Mouse (Mus musculus): Measurements from ENCODE around the gene Chil5.
"Not testable (repeated sequence)": the region's sequence is repeated elsewhere in the genome, so short reads cannot be mapped to it uniquely, and the experiment has no call there.

Gene Chil5

DNA sequence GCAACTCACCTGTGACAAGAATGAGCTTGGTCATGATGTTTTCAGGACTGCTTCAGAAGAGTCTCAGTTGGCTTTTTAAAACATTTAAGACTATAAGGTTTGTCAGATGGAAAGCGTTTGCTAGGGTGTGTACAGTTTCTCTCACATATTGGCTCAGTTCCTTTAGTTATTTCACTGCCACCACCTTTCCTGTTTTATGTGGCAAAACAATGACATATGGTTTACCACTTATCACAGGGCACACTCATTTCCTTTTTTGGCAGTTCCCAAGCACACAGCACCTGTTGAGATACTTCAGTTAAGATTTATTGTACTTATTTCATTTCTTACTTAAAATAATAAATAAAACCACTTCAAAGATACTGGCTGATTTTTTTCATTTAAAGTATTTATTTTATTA lies at the start of gene Chil5:
TSS of gene Chil5 (minus strand) at position 34 of the 400 bp plus-strand sequence.
- DNase-seq (ENCODE audit: low spot score), result no peak

DNA sequence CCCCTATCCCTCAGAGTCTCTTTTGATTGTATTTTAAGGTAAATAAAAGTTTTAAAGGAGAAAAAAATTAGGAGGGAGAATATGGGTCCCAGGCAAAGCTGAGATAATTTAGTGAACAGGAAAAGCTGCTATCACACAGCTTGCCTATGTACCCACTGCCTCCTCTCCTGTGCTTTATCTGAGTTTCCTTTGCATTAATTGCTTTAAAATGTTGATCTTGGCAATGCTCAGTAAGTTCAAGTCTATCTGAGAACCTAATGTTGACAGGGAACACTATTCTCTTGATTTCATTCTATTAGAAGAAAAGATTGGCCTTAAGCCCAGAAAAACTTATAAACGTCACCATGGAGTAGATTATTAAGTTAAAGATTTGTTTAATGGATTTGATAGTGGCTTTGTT lies 42.2 kb upstream of the Chil5 start:
- DNase-seq (ENCODE audit: low spot score), result no peak

DNA sequence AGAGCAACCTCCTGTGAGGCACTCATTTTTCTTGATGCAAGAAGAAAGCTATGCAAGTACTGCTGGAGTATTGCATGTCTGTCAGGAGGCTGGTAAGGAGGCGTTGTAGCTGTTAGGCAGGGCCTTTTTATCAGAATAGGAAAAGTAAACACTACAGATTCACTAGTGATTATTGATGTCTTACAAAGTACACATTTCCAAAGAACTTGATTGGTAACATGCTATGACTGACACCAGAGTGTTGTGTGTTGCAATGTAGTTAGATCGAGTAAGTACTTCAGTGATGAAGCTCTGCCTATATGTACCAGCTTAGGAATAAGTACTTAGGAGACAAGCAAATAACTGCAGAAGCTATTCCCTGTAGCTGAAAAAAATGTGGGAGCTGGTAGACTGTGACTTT lies 38.4 kb upstream of the Chil5 start:
- DNase-seq (ENCODE audit: low spot score), result no peak

DNA sequence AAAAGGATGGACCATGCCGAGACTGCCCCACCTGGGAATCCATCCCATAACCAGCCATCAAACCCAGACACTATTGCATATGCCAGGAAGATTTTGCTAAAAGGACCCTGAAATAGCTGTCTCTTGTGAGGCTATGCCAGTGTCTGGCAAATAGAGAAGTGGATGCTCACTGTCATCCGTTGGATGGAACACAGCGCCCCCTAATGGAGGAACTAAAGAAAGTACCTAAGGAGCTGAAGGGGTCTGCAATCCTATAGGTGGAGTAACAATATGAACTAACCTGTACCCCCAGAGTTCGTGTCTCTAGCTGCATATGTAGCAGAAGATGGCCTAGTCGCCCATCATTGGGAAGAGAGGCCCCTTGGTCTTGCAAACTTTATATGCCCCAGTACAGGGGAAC lies 35.1 kb upstream of the Chil5 start:
- not testable (repeated sequence) for DNase-seq (ENCODE audit: low spot score)

DNA sequence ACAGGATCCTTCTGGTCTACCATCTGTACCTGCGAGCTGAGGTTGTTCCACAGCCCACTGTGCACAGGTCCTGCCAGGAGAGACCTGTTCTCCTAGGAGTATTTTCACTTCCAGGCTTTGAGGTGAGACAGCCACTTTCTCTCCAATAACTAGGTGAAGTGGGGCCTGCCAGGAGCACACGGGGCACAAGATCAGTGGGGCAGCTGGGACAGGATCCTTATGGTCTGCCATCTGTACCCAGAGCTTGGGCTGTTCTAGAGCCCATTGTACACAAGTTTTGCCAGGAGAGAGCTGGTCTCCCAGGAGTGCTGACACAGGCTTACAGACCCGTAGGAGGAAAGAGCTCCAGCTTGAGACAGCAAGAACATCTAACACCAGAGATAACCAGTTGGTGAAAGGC lies 25.4 kb upstream of the Chil5 start:
- DNase-seq (ENCODE audit: low spot score), result no peak

DNA sequence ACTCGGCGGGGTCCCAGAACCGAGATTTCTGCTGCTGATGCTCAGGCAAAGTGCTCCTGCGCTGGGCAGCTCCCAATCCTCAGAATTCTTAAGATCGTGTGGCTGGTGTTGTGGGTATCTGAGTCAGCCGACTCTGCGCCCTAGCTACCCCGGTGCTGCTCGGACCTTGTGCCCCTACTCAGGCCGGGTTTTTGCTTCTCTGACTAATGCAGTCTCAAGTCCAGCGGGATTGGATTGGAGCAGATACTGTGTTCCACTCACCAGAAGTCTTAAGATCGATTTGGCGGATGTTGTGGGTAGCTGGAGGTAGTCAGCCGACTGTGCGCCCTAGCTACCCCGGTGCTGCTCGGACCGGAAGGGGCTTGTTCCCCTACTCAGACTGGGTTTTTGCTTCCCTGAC lies 19.3 kb upstream of the Chil5 start:
- DNase-seq (ENCODE audit: low spot score), result no peak

DNA sequence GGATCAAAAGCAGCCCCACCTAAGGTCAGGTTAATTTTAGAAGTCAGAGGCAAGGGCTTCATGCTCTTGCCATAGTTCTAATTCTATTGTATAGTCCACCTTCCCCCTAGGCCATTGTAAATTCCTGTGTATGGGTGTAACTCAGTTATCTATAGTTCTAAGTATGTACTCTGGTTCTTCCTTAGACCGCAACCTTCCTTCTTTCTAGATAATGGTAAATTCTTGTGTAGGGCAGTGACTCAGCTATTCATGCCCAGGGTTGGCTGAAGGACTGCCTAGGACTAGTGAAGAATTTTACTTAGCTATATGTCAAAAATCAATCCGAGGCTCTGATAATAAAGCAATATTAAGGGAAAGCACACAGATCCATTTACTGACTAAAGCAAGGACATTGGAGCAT lies 7.7 kb upstream of the Chil5 start:
- DNase-seq (ENCODE audit: low spot score), result no peak

DNA sequence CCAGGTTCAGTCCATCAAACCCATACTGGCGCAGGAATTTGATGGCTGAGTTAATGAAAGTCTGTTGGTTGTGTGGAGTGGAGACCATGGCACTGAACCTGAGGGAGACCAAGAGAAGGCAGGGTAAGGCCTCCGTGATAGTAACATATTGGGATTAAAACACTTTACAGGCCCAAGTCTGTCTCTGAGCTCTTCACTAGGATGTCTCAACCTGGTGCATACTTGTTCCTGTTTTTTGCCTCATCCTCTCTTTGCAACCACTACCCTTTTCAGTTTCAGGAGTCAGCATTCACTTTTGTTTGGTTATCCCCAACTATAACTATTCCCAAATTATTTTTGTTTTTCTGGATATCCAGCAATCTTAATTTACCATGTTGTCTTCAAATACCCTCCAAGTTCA lies 8.5 kb downstream of the Chil5 start:
- DNase-seq (ENCODE audit: low spot score), result no peak

DNA sequence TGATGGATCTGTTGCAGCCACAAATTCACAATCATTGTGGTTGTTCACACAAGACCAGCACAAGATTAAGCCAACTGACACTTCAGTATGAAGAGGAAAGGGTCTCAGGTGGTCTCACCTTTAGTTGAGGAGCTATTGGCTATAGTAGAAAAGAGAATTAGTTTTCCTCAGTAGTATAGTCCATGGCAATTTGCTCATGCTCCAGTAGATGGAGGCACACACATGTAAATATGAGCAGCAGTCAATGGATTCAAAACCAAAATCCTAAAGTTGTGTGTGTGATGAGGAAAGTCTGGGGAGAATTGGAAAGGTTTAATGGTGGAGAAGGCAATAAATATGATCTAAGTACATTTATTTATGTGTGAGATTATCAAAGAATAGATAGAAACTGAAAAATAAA lies 10.8 kb downstream of the Chil5 start:
- no peak for DNase-seq (ENCODE audit: low spot score)

DNA sequence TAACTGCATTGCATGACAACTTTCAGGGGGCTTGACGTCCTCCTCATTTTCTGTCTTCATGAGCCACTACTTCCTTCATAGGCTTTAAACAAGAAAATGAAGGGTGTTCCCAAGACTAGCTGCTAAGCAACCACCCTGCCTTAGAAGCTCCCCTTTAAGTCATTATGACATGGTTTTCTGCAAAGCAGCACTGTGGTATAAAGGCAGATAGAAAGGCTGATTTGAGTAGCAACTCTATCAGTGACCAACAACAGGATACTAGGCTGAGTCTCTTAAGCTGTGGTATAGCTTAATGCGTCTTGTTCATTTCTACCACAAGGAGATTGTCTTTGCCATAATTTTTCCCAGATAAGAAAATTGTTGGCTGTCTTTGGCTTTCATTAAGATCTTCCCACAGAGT lies 18.1 kb downstream of the Chil5 start, which contains the start of gene Pifo:
TSS of gene Pifo (minus strand) at position 101 of the 400 bp plus-strand sequence.
- no peak for DNase-seq (ENCODE audit: low spot score)

DNA sequence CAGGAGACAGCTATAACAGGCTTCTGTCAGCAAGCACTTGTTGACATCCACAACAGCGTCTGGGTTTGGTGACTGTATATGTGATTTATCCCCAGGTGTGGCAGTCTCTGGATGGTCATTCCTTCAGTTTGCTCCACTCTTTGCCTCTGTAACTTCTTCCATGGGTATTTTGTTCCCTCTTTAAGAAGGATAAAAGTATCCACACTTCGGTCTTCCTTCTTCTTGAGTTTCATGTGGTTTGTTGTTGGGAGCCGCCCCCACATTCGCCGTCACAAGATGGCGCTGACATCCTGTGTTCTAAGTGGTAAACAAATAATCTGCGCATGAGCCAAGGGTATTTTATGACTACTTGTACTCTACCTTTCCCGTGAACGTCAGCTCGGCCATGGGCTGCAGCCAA lies 29.3 kb downstream of the Chil5 start:
- DNase-seq (ENCODE audit: low spot score), result not testable (repeated sequence)

DNA sequence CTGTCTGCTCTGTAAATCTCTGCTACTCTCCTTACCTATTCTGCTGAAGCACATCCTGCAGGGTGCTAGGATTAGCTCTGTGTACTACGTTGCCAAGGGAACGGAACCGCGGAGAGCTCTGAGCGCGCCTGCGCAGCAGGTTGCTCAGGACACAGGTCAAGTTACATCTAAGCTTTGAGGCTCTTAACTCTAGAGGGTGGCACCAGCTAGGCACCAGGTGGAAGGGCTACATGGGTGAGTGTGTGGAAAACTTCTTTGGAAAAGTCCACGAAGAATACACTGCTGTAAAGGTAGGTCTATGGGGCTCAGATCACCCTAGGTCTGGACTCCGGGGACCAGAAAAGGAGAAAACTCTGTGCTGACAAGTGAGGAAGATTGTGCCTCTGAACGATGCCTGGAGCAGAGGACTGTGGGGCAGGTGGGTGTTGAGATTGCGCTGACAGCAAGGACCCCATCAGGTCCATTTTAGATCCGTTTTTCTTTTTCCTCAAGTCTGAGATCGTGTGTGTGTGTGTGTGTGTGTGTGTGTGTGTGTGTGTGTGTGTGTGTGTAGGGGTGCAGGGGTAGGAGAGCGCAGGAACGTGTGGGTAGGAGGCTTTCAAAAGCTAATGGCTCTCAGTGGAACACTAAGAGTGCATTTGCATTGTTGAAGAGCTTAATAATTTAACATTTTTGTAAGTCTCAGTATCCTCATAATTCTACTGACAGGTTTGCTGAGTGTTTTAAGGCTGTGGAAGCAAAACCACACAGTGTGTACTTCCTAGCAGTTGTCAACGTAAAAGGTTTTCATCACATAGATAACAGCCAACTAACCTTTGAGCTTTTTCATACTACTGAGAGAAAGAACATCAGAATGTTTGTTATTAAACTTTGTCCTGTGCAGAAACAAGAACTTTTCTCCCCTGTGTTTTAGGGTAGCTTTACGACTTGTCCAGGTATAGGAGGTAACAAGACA lies 30.9 kb downstream of the Chil5 start:
- peak; percentile 60 for DNase-seq (ENCODE audit: low spot score)

DNA sequence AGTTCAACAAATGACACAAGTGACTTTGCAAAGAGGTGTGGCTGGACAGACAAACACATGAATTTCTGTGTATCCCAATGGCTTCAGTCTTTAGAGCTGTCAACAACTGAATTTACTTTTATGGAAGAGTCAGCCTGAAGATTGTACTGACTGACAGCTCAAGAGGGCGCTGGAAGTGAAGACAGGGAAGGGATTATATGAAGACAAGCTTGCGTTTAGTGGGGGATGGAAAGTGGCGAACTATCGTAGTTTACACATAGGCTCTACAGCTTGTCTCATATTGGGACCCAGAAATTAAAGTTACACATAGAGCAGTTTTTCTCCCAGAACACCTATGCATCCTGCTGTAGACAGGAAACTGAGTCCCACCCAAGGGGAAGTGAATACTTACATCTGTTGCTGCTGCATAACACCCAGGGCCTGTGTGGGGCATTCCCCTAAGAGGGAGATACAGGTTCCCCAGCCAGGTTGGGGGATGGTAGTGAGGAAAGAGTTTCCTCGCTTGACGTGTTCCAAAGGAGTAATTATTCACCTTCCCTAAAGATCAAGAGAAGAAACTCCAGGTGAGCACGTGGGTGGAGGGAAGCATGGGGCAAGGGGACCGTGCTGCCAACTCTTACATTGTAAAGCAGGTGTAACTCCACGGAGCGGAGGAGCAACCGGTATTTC lies 31.8 kb downstream of the Chil5 start:
- DNase-seq (ENCODE audit: low spot score), result no peak

DNA sequence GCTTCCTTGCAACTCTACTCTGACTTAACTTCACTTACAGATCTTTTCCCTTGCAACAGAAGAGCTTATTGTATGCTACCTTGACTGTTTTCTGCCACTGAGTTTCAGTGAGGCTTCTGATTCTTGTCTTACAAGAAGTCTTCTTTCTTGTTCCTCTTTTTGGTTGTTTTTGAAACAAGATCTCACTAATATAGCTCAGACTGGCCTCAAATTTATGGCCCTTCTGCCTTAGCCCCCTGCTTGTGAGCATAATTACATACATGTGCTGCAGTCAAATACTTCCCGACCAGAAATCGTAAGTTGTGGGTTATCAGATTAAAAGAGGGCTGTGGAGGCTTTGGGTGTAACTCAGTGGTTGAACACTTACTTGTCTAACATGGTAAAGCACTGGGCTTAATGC lies 37.9 kb downstream of the Chil5 start:
- no peak for DNase-seq (ENCODE audit: low spot score)

DNA sequence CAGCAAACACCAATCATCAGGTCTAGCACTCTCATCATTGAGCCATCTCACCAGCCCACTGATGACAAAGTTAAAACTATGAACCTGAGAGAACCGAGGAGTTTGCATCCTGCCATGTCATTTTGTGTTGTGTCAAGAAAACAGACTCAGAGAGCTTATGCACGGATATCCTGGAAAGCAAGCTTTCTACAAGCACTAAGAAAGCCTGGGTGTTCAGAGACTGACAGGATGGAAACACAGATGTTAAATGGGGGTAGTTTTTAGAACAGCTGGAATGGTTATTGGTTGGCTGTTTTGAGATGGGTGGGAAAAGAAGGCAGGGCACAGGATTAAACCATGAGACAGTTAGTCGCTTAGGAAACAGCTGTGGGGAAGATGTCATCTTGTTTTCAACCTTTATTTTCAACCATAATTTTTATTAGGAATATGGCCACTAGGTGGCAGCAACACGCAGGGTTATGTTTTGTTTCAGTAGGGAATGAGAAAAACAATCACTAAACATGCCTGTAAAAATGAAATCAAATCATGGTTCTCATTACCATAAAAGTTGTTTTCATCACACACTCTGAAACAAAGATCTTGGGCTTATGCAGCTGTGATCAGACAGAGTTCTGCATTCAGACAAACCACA lies 40.8 kb downstream of the Chil5 start:
- no peak for DNase-seq (ENCODE audit: low spot score)

DNA sequence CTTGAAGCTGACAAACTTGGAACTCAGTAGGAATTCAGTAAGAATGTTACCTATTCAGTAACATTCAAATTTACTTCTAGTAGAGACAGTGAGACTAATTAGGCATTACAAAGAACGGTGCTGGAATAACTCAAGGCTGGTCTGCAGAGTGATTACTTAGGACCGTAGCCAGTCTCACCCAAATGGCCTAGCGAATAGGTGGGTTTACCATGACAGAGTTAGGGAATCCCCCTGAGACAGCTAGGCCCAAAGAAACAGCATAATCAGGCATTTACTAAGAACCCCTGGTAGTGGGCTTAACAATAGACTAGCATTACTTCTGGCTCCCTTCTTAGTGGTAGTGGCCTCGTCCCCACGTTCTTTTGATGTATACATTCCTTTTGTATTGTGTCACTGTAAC lies 43.0 kb downstream of the Chil5 start:
- not testable (repeated sequence) for DNase-seq (ENCODE audit: low spot score)

DNA sequence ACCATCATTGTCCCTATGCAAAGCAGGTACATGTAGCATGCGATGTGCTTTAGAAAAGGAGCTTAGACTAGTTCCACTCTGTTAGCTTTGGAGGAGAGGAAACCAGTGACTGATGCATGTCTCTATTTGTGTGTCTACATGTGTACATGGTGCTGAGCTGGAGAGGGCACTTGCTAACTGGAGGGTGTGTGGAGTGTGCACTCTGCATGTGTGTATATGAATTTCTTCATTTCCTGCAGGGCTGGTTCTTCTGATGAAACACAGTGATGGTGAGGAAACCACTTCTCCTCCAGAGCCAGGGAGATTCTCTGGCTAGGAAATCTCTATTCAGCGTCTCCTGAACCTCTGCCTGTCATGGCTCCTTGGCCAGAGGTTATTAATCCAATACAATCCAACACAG lies 58.4 kb downstream of the Chil5 start:
- DNase-seq (ENCODE audit: low spot score), result no peak

DNA sequence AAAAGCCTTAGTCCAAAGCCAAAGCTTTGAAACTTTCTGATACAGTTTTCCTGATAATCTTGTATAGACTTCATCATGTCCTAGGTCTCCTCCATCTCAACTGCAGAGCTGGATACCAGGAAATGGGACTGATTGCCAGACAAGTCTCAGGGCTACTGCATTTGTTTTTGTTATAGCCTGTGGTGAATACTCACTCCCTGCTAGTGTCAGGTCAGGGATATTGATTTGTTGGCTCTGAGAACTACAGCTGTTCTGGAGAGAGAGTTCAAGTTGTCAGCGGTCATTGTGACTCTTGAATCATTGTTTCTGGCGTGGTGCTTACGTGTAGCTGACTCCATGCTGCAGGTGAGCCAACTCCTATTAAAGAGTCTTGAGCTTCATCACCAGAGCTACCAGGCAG lies 59.2 kb downstream of the Chil5 start, which contains the start of gene Ovgp1:
TSS of gene Ovgp1 (plus strand) at position 301 of the 400 bp plus-strand sequence.
- no peak for DNase-seq (ENCODE audit: low spot score)

DNA sequence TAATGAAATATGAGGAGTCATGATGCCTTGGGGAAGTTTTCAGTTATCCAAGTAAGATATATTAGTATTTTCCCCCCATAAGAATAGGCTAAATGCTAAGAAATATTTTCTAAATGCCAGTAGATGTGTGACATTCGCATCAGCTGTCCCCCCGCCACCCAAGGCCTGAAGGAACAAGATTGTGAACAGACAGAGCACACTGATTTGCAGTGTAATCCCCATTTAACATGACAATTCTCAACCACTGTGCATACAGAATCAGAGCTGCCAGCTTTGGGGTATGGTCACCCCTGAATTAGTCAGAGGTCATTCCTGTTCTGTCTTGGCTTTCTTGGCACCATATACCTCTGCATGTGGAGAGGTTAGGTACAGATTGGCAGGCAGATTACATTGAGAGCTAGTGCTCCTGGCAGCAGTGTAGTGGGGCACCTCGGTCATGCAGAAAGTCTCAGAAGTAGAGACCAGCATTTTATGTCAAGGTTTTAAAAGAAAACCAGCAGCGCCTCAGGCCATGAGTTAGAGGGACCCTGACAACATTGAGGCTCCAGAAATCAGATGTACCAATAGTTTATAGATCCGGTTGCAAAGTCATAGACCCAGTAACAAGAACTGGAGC lies 60.7 kb downstream of the Chil5 start:
- DNase-seq (ENCODE audit: low spot score), result no peak

Data from yolk sac, embryonic 10.5 days (tissue).